10 mouse cellular contexts compared by ENCODE assay signal in genomic region chr7:99935758-99936157, GRCm38 (mm10). TPM values are rescaled to one million over a fixed set of nuclear protein-coding genes. Genes with fewer than 3 reads are reported as not detected.
DNase-seq lines count a peak whose midpoint lies in the region; ATAC-seq and TF ChIP-seq lines count a peak whose summit lies in the region.
"Had no signal": no experiment of that assay in that cellular context is flagged by ENCODE, and none has a peak within 500 bp of the region (broad histone marks: within the 10 kb centered on the region; RNA-seq: fewer than 3 reads in every experiment).

No protein-coding gene starts in this region.

- no peaks in the 10 kb centered on the region for H3K9me3 ChIP-seq in intestine, postnatal 0 days (ENCODE audit: control insufficient read depth)
- H3K9me3 ChIP-seq in intestine, embryonic 15.5 days: no peaks in the 10 kb centered on the region
- H3K9me3 ChIP-seq in heart, embryonic 11.5 days (replicated peaks; ENCODE audit: control insufficient read depth, low read length): no peaks in the 10 kb centered on the region
- H3K9me3 ChIP-seq: hindbrain, embryonic 15.5 days had no signal

- DNase-seq in adrenal gland, postnatal 14 days: peak; percentile 38
- no peak for DNase-seq in adrenal gland, adult 18-20 months (ENCODE audit: low spot score in 2 of 2)
- DNase-seq in retina, adult 2 months (ENCODE audit: low read depth, low spot score): peak; percentile 26
- DNase-seq in retina, embryonic 14.5 days (ENCODE audit: low spot score): no peak
- peak; percentile 55 for DNase-seq in thymus, postnatal 25 days
- DNase-seq: left cerebral cortex, postnatal 4 days had no signal

- no peak overlapping the region for H3K4me2 ChIP-seq in intestine, postnatal 0 days (replicated peaks; ENCODE audit: low read depth)
- H3K4me2 ChIP-seq in intestine, embryonic 15.5 days (replicated peaks): no peak overlapping the region
- no peak overlapping the region for H3K4me2 ChIP-seq in heart, embryonic 11.5 days
- H3K4me2 ChIP-seq: hindbrain, embryonic 15.5 days had no signal

- 67% methylated on average over 1 of the region's 1 CpGs for WGBS in intestine, postnatal 0 days
- WGBS in intestine, embryonic 15.5 days: 80% methylated on average over 1 of the region's 1 CpGs
- 93% methylated on average over 1 of the region's 1 CpGs for WGBS in heart, embryonic 11.5 days (ENCODE audit: insufficient replicate concordance)

- no peak for ATAC-seq in intestine, postnatal 0 days
- no peak for ATAC-seq in intestine, embryonic 15.5 days
- no peak for ATAC-seq in heart, embryonic 11.5 days (replicated peaks; ENCODE audit: insufficient number of reproducible peaks, low FRiP score, low TSS enrichment)

- H3K4me3 ChIP-seq in intestine, postnatal 0 days (ENCODE audit: low read depth, low read length): no peak overlapping the region
- no peak overlapping the region for H3K4me3 ChIP-seq in intestine, embryonic 15.5 days (replicated peaks)
- H3K4me3 ChIP-seq in heart, embryonic 11.5 days (ENCODE audit: low read depth, low read length): no peak overlapping the region
- H3K4me3 ChIP-seq: hindbrain, embryonic 15.5 days had no signal

- no peaks in the 10 kb centered on the region for H3K4me1 ChIP-seq in intestine, postnatal 0 days (replicated peaks; ENCODE audit: control insufficient read depth, insufficient read depth, low read length)
- no peaks in the 10 kb centered on the region for H3K4me1 ChIP-seq in intestine, embryonic 15.5 days (replicated peaks)
- no peaks in the 10 kb centered on the region for H3K4me1 ChIP-seq in heart, embryonic 11.5 days (ENCODE audit: control insufficient read depth, insufficient read depth, low read length)
- H3K4me1 ChIP-seq: hindbrain, embryonic 15.5 days had no signal

- peaks cover 53% of the 10 kb centered on the region for H3K36me3 ChIP-seq in intestine, postnatal 0 days (ENCODE audit: control insufficient read depth, insufficient read depth)
- peaks cover 21% of the 10 kb centered on the region for H3K36me3 ChIP-seq in intestine, embryonic 15.5 days
- peaks cover 14% of the 10 kb centered on the region; the same call in 1 of the 2 replicates for H3K36me3 ChIP-seq in heart, embryonic 11.5 days (ENCODE audit: control insufficient read depth, insufficient read depth, low read length)

- H3K9ac ChIP-seq in intestine, postnatal 0 days (ENCODE audit: low read depth, low read length): no peak overlapping the region
- no peak overlapping the region for H3K9ac ChIP-seq in intestine, embryonic 15.5 days
- no peak overlapping the region for H3K9ac ChIP-seq in heart, embryonic 11.5 days (ENCODE audit: low read depth, low read length)
- H3K9ac ChIP-seq: hindbrain, embryonic 15.5 days had no signal

- no peak overlapping the region for H3K27ac ChIP-seq in intestine, postnatal 0 days (ENCODE audit: low read depth, low read length)
- no peak overlapping the region for H3K27ac ChIP-seq in intestine, embryonic 15.5 days
- no peak overlapping the region for H3K27ac ChIP-seq in heart, embryonic 11.5 days (ENCODE audit: low read depth, low read length)
- H3K27ac ChIP-seq: hindbrain, embryonic 15.5 days had no signal

- no peaks in the 10 kb centered on the region for H3K27me3 ChIP-seq in intestine, postnatal 0 days (replicated peaks; ENCODE audit: control insufficient read depth, insufficient read depth, low read length)
- no peaks in the 10 kb centered on the region for H3K27me3 ChIP-seq in intestine, embryonic 15.5 days (replicated peaks)
- H3K27me3 ChIP-seq in heart, embryonic 11.5 days (ENCODE audit: control insufficient read depth, insufficient read depth, low read length): no peaks in the 10 kb centered on the region
- H3K27me3 ChIP-seq: hindbrain, embryonic 15.5 days had no signal

- peak; percentile 68 for TF ChIP-seq CTCF in intestine, postnatal 0 days (IDR thresholded peaks at IDR 0.05; ENCODE audit: low read depth)

RNA-seq across cellular contexts. Expression of gene Rnf169, which starts 44.5 kb away (rescaled TPM):
- 18.6 and 19.1 TPM in 2 replicates for total RNA-seq in adrenal gland, postnatal 14 days (2021)
- 10 to 100 TPM; 14.0 to 17.6 TPM for total RNA-seq in adrenal gland, adult 18-20 months (2021)
- polyA plus RNA-seq in intestine, postnatal 0 days (2015; fragmentation: Nextera tagmentation; extraction: Ambion mirVana): 1.9 and 2.1 TPM in 2 replicates
- 3.5 and 3.9 TPM in 2 replicates for polyA plus RNA-seq in intestine, embryonic 15.5 days (2015; fragmentation: Nextera tagmentation; extraction: Ambion mirVana)
- polyA plus RNA-seq in heart, embryonic 11.5 days (2014; fragmentation: Nextera tagmentation; extraction: Ambion mirVana): 4.3 and 4.7 TPM in 2 replicates

Comparison
In these comparisons a context has a peak if more than half of its experiments do, and no peak if none do; other contexts are left out.
1. DNase-seq: peak in adrenal gland, postnatal 14 days (single experiment), retina, adult 2 months (single experiment) and thymus, postnatal 25 days (single experiment); none in adrenal gland, adult 18-20 months (0 of 2) and retina, embryonic 14.5 days (single experiment).